Mouse (Mus musculus): ENCODE results near the gene Larp6.

DNA sequence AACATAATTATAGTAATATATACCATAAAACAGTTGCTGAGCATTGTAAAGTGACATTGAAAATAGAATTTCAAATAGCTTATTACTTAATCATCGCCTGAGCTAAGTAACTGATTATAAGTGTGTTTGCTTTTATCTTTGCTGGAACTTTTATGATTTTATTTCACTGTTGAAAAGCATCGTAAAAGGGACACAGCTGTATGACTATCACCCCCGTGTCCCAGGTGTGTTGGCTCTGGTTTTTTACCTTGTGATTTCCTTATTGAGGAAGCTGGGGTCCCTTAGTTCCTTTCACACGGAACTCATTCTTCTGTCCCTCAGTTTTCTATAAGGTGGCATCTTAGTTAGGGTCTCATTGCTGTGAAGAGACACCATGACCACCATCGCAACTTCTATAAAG is 34.9 kb downstream of the Larp6 start:
- no peak for TF ChIP-seq CTCF (IDR thresholded peaks at IDR 0.05; ENCODE audit: low read depth, low read length)
- TF ChIP-seq POLR2A (IDR thresholded peaks at IDR 0.05; ENCODE audit: insufficient read depth, low read length) = no peak
